Mouse (Mus musculus) granulocyte monocyte progenitor cell, adult 5-6 weeks (primary cell): ENCODE measurements around the gene Mecom. TPM values are rescaled to one million over a fixed set of nuclear protein-coding genes. Genes with fewer than 3 reads are reported as not detected.

Experiments
- ATAC-seq: replicated peaks from 2 replicates; pipeline ENCODE4 v1.8.0; 2016; ENCODE audit warnings: mild to moderate bottlenecking, moderate TSS enrichment, inconsistent platforms; ENCODE audit not compliant: poor library complexity, severe bottlenecking
- total RNA-seq, 2 experiments: library from RNA; stranded (forward) in 1 of 2; stranded (reverse) in 1 of 2; fragments of 200-712, 200-1000 nt in 1 of 2; fragments of >200 nt in 1 of 2; fragmentation: Nextera tagmentation in 1 of 2; gene quantifications; 2 replicates each; pipeline ENCODE4 v1.2.3; 2014 to 2017

The Mecom gene
- total RNA-seq, 2 experiments from 2014 or later: 0.72 TPM; not detected in 1

DNA sequence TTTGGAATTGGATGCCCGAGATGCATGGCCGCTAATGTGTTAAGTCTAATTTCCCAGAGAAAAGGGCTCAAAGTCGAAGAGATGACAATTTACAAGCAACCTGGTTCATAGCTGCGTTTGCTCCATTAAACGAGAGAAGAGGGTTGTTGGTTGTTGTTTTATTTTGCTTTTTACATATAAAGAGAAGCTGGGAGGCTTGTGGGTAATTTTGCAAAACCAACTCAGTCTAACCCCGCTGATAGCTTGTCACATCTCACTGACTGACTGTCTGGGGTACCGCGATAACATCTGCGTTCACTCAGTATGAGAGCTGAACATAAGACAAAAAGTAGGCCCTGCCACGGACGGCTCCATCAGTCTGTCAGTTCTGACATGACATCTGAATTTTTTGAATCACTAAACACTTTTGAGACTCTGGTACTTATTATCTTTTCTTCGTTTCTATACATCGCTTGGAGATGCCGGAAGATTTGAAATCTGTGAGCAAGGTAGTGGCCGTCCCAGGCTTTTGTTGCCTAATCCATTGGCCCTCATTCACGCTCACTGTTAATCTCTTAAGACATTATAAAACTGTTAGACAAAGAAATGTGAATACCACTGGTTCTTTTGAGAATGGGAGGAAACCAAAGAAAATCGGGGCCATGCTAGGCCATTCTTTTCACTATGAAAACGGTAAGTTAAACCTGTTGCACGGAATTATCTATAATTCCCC is 327.0 kb downstream of the Mecom start:
- ATAC-seq: no peak

DNA sequence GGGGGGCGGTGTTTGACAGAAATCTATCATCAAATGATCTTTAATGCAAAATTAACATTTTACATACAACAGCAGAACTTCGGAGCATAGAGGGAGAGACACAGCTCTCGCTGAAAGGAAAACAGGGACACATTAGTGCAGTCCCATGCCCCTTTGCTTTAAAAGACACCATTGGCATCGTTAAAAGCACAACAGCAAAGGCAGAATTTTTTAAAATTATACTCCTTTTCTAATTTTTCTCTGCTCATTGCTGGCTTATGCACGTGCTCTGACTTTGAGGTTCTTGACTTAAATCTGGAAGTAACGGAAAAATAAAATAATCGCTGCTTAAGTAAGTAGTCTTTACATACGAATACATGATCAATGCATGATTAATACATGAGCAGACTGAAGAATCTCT is 327.9 kb downstream of the Mecom start:
- ATAC-seq: no peak

DNA sequence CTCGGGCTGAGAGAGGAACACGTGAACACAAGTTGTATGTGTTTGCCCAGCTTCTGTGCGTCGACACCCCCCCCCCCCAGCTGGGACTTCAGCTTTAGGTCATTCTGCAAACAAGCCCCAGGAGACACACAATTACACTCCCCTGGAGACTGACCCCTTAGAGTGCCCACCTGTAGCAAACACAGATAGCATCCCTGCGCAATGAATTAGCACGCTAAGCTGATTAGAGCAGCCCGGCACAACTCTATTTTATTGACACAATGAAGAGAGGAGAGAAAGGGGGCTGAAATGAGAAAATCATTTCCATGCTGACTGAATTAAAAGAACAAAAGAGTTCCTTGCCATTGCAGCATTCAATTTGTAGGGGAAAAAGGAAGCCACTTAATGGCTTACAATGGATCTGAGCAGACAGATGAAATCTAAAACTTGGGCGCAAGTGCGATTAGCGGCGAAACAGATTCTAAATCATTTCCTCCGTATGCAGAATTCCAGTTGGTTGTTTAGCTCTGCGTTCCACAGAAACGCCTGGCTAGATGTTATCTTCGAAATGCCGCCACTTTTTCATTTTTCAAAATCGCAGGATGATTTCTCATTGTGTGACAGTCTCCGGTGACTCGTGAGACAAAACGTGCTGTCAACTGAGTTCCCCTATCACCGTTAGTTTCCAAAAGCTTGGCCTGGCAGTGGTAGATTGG is 328.5 kb downstream of the Mecom start:
- no peak for ATAC-seq

DNA sequence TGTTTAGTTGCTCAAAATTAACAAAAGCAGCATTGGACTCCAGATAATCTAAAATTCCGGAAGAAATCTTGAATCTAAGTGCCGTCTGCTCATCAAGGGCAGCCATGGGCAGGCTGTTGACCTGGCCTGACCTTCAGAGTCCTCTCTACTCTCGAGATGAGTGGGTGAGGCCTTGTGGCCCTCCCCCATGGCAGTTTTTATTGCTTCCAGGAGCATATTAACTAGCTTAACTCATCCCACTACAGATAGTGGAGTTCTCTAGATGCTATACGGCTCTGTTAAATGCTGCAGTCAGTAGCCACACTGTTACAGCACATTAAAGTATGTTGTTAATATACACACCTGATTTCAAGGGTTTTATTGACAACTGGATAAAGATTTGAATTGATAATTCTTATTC is 333.2 kb downstream of the Mecom start:
- ATAC-seq: no peak

DNA sequence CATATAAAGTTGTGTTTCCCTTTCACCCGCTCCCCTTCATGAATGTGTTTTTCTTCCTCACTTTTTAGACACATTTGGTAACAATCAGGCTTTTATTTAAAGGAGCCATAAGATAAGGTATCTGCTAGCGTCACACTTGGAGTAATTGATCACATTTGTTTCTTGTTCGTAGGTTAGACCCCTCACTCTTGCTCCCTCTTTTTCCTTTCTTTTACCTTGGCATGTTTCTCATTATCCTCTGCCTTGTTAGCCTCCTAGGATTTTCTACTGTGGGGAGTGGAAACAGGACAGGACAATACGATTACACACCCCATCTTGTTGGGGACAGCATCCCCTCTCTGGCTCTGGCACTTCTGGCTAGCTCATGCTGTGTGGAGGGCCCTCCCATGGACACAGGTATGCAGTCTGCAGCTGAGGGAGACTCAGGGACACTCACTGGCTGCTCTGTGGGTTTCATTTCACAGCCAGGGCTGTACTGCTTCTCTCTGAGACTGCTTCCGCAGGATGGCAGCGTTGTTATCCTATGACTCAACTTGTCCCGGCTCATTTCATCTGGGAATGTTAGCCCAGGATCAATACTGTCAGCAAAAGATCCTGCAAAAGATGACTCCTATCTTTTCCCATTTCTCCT is 334.2 kb downstream of the Mecom start:
- ATAC-seq: no peak

DNA sequence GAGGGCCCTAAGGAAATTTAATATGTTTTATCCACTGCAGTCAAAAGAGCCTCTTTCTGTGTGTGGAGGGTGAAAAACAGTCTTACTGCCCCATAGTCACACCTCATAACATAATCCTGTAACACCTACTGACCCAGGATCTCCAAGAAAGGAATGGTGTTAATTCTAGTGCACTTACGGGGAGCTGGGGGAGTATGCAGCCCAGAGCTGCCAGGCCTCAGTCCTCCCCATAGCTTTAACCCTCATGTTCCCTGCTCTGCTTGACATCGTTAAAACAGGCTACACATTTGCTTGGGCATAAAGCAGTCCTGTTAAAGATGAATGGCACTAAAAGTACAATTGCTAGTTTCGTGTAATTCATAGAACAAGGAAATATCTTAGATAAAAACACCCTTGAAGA is 335.0 kb downstream of the Mecom start:
- no peak for ATAC-seq

DNA sequence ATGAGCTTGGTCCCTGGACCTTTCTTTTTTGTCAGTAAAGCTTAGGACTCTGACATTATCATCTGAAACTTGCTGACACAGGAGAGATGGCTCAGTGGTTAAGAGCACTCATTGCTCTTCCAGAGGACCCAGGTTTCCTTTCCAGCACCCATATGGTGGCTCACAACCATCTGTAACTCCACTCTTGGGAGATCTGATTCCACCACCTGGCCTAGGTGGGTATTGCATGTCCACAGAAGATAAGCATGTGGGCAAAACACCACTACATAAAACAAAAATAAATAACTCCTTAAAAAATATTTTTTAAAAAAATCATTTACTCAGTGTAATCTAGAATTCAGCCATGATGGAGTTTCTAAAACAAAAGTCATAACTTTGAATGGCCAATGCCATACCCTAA is 338.7 kb downstream of the Mecom start:
- no peak for ATAC-seq

DNA sequence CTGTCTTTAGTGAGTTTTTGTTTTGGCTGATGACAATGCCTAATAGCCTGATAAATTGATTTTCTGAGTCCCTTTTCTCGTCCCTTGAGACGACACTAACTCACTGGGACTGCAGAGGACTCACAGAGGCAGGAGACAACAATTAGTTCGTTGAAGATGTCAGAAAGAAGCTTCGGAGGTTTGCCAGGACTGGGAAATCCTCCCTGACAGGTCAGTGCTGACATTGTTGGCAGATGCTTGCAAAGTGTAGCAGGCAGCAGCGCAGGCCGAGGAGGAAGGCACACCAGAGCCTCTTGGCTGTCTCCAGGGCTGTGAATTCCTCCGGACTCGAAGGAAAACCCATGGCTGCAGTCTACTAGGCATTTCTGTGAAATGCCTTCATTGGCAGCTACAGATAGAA is 339.9 kb downstream of the Mecom start:
- ATAC-seq: no peak

DNA sequence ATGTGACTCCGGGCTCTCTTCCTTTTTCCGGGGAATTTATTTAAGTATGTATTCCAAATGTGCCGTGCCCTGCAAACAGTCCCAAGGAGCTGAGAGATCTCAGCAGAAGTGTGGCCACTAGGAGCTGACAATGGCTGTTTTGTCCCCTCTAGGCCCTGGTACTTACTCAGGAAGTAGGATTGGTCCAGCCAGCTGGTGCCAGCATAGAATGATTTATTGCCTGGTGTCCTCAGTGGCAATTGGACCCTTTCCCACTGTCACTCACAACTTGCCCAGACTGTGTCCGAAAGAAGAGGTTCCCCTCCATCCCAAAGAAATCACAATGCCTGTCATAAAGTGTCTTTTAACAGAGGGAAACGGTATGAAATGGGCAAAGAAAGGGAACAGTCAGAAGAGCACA is 340.4 kb downstream of the Mecom start:
- no peak for ATAC-seq

DNA sequence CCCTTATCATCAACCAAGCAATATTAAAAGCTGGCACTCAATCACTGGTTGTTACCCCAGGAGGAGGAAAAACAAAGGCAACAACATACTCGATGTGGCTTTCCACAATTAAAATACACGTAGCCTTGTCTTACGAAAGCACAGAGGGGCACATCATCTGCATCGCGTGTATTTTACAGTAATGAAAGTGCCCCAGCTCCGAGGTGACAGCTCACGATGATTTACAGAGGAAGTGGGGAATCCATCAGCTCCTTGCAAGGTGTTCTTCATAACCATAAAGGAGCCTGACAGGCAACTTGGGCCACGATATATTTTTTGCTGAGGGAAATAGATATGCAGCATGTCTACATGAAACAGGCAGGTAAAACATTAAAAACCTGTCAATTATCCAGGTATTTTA is 341.7 kb downstream of the Mecom start:
- ATAC-seq: no peak

DNA sequence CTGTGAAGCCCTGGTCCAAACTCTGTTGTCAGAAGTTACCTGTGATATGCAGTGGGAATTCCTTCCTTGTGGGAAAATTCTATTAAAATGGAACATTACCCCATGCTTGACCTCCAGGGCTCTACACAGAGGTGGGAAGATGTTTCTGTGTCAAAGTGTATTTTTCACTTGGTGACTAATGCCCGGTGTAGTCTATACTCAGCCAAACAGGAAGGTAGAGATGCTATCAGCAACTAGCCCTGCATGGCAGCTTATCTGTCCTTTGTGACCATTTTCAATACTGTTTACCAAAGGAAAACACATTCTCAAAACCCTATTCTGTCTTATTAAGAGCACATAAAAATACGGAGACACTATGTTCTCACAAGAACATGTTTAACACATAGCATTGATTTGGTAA is 344.0 kb downstream of the Mecom start:
- no peak for ATAC-seq

DNA sequence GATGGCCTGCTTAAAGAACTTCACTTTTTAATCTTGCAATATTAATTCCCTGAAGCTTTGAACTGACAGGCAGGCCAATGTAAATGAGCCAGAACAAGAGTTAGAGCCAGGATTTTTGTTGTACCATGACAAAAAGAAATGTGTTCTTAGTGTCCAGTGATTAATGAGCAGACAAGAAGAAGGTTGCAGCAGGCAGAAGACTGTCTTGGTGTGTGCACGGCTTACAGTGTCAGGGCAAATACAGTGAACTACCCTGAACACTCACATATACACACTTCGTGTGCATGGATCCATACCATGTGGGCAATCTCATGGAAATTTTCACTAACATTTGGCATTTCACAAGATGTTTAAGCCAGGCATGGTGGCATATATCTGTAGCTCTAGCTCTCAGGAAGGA is 349.0 kb downstream of the Mecom start:
- no peak for ATAC-seq

DNA sequence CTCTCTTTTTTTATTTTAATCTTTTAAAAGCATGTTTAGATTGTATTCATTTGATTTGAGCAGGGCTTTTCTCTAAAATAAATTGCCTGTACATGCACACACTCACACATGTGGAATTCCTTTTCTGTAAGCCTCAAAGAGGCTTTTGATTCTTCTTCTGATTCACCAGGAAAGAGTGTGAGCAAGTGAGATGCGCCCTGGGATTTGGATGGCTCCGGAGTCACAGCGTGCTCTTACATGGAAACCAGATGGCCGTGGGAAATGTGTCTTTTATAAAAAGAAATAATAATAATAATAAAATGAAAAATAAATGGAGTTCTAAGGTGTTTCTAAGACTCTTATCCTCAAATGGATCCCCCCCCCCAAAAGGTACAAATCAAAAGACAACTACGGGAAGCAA is 349.6 kb downstream of the Mecom start:
- ATAC-seq: no peak

DNA sequence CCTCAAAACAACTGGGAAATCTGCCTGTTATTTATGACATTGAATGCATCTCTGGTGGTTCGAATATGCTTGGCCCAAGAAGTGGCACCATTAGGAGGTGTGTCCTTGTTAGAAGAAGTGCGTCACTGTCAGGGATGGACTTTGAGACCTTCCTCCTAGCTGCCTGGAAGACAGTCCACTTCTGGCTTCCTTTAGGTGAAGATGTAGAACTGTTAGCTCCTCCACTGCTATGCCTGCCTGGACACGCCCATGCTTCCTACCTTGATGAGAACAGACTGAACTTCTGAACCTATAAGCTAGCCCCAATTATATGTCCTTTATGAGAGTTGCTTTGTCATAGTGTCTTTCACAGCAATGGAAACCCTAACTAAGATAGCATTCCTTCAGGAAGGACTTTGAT is 352.6 kb downstream of the Mecom start:
- no peak for ATAC-seq

DNA sequence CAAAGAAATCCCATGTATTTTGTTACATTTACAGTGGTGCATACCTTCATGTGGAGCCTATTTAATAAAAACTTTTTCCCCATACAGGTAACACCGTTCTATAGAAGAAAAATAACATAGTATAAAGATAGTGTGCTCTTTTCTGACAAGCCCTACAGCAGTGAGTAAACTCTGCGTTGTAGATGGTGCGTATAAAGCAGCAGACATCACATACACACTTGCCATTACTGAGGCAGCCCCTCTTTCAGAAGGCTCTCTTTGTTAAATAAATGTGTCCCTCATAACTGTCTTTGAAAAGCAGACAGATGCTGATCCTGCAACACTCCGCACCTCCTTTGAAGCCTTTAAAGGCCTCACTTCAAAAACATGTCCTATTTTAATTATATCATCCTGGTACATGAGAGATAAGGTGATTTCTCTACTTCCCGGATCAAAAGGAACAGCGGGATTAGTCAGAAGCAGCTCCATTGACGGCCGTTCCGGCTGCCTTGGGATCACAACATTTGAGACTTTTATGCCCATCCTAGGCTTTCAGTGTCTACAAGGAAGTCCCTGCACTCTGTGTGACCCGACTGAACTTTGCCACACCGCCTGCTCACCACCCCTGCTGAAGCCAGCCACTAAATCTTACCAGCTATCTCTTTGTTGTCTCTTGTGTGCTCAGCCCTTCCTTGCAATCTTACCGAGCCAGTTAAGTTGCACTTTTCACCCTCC is 355.4 kb downstream of the Mecom start:
- ATAC-seq: no peak

DNA sequence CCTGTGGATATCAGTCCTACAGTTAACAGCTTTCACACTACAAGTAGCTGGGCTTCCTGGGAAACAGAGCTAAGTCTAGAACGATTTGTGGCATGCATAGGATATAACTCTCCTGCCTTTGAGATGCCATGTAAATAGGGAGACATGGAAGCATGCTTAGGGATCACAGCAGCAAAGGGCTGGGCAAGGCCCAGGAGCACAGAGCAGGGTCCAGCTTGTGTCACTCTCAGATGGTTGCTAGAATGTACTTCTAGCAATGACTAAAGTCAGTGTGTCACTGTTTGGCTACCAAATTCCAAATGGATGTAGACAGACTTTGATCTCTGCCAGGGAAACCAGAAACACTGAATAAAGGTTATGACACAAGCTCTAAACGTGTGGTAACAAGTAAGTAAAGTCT is 358.5 kb downstream of the Mecom start:
- ATAC-seq: no peak

DNA sequence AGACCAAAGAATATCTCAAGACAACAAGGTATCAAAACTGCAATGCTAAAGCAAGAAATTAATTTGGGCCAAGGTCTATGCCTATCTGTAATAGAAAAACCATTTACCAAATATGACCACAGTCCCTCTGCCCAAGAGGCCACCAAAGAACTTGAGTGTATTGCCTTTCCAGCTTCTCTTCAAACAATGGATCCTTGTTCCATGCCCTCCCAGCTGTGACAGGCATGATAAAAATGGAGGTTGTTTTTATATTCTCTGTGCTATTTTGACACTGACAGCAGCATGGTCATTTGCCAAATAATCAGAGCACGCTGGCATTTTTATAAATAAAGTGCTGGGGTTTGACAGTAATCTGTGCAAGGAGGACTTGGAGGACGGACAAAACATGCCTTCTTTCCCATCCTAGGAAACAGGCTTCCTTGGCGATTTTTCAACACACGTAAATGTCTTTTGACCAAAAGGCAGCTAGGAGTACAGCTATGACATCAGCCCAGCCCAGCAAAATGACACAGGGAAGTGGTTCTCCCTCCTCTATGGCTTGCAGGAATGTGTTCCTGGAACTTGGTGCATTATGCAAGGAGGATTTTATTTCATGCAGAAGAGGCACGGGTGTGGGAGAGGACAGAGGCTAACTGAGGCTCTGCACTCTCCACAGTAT is 359.9 kb downstream of the Mecom start:
- no peak for ATAC-seq

DNA sequence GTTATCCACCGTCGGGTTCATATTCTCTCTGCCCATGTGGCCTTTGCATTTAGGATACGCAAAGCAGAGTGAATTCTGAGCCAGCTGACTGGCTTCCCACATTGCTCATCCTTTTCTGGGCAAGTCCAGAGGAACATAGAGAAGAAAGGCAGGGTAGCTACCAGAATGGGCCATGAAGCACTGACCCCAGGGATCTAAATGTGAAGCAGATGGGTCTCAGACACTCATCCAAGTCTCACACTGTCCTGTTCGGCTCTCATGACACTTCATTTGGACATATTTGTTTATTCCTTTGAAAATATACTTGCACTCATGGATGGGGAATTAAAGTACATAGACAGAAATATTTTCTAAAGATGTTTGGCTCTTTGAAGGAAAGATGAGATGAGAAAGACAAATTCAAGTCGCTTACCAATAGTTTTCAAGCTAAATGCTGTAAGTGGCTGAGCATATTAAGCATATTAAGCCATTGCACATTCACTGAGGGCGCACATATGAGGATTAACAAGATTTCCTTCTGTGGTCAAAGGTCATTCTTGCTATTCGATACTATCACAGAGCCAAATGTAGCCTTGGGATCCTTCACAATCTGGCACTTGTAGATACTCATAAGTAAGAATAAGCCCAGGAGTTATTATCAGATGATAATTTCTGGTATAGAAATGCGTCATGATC is 365.9 kb downstream of the Mecom start:
- no peak for ATAC-seq

DNA sequence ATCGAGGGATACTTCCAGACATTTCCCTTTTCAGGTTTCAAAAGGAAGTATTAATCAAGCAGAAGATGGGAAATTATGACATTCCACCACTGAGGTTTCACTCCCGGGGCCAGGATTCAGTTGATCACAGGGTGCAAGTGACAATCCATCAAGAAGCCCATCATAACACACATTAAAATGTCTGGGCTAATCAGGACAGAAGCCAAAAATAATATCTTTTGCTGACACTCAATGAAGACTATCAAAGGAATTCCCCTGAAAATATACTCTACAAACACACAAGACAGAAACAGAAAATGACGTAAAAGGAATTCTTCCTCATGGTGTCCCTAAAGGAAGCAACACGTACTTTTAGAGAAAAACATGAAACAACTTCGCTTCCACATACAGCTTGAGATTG is 371.2 kb downstream of the Mecom start:
- no peak for ATAC-seq

DNA sequence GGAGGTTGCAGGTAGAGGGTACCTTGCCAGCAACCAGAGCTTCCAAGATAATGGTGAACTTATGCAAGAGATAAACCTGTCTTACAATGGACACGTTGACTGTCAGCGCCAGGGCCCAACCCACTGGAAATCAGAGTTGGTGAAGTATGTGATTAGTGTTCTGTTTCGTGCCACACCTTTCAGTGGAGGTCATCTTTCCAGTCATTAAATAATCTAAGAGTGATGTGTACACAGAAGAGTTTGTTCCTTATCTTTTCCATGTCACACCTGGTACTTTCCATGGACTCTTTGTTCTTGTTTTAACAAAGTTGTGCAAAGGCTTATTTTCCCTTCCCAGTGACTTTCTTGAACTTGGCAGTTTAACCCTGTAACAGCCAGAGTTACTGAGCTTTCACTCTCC is 374.0 kb downstream of the Mecom start:
- ATAC-seq: no peak
